Comparison of ENCODE assay signal across 9 mouse cellular contexts in genomic region chr11:118971470-118972034, GRCm38 (mm10). TPM values are rescaled to one million over a fixed set of nuclear protein-coding genes. Genes with fewer than 3 reads are reported as not detected.
DNase-seq lines count a peak whose midpoint lies in the region; TF ChIP-seq lines count a peak whose summit lies in the region.
"Had no signal": no experiment of that assay in that cellular context is flagged by ENCODE, and none has a peak within 500 bp of the region (broad histone marks: within the 10 kb centered on the region; RNA-seq: fewer than 3 reads in every experiment).

No protein-coding gene starts in this region.

- TF ChIP-seq CTCF in E14TG2a.4 (conservative IDR thresholded peaks at IDR 0.05; ENCODE audit: low read length) = peak; percentile 97

- peak; percentile 27 to 41 for DNase-seq in adrenal gland, adult 18-20 months (ENCODE audit: low spot score in 2 of 2)
- no peak for DNase-seq in adrenal gland, adult 8-10 months
- DNase-seq in left cerebral cortex, adult 18-20 months (ENCODE audit: low spot score in 2 of 2) = peak; percentile 30 to 48
- no peak for DNase-seq in left cerebral cortex, adult 9 months (ENCODE audit: low spot score in 2 of 2)
- DNase-seq in cerebellum, postnatal 25 days = peak; percentile 72 to 84
- peak; percentile 14 for DNase-seq in lung, postnatal 36 days
- DNase-seq in adipocyte (ENCODE audit: low spot score) = no peak

- no peak overlapping the region for H3K4me3 ChIP-seq in E14TG2a.4 (replicated peaks; ENCODE audit: low read length)

- no peaks in the 10 kb centered on the region for H3K36me3 ChIP-seq in E14TG2a.4 (ENCODE audit: insufficient read depth, low read length)
- H3K36me3 ChIP-seq: G1E had no signal

- no peaks in the 10 kb centered on the region for H3K9me3 ChIP-seq in E14TG2a.4 (ENCODE audit: low read length)

- peaks cover 8% of the 10 kb centered on the region for H3K4me1 ChIP-seq in E14TG2a.4 (replicated peaks; ENCODE audit: low read depth, low read length)

- H3K27me3 ChIP-seq in E14TG2a.4 (ENCODE audit: insufficient read depth, low read length) = peaks cover 43% of the 10 kb centered on the region

RNA-seq across cellular contexts. Expression of gene Enpp7, which starts 16.4 kb away (rescaled TPM):
- total RNA-seq in adrenal gland, adult 18-20 months (2021) = not detected
- not detected for total RNA-seq in adrenal gland, adult 8-10 months (2022)
- total RNA-seq in left cerebral cortex, adult 18-20 months (2021) = not detected
- total RNA-seq: G1E had no signal

RNA-seq across cellular contexts. Expression of gene Cbx2, which starts 51.2 kb away (rescaled TPM):
- total RNA-seq in adrenal gland, adult 18-20 months (2021) = 1 to 10 TPM; 3.1 to 6.6 TPM
- 1 to 10 TPM; 4.6 to 8.1 (median 5.6) TPM for total RNA-seq in adrenal gland, adult 8-10 months (2022)
- total RNA-seq in left cerebral cortex, adult 18-20 months (2021) = 1 to 10 TPM; 1.8 to 2.2 TPM

Comparison
In these comparisons a context has a peak if more than half of its experiments do, and no peak if none do; other contexts are left out.
1. DNase-seq: peak in adrenal gland, adult 18-20 months (2 of 2), left cerebral cortex, adult 18-20 months (2 of 2), cerebellum, postnatal 25 days (2 of 2) and lung, postnatal 36 days (single experiment); none in adrenal gland, adult 8-10 months (single experiment), left cerebral cortex, adult 9 months (0 of 2) and adipocyte (single experiment).